Mouse (Mus musculus) mouse trophoblast stem cell (cell line): Measurements from ENCODE around the gene Celsr3.

Experiments used
- in situ Hi-C, 2 experiments: fragments of 300-500 bp; cut with MseI, MboI; formaldehyde crosslinking; loops; 2 replicates in 1 of 2; 3 replicates in 1 of 2; pipeline ENCODE4 v1.15.1; 2025

Gene Celsr3

GRCm38 (mm10) chr9:108854241-108854696 is 28.1 kb downstream of the Celsr3 start:
- in situ Hi-C loops: no loop called here

DNA sequence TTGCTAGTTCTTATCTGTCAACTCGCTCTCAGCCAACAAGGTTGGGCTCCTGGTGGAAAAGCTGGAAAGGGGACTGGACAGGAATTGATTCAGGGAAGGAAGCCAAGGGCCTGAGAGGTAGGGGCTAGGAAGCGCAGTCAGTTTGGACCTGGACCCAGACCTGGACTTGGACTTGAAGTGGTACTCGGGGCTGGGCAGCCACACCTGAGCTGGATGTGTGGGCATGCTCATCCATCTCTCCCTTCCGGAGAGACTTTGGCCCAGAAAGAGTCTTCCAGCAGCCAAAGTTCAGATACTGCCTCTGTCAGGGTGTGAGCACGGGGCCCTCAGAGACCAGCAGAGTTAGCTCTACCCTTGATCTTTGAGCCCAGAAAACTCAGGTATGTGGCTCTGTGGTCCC is 29.2 kb downstream of the Celsr3 start:
- in situ Hi-C loops: no loop called here

GRCm38 (mm10) chr9:108858792-108859527 is 32.8 kb downstream of the Celsr3 start:
- in situ Hi-C loops: no loop called here
